Mouse (Mus musculus) lung, adult 18-20 months (tissue): ENCODE measurements around the gene Nde1.

ENCODE experiments used
- DNase-seq, 2 experiments: peaks; one replicate each; pipeline ENCODE4 v3.0.0; 2022; ENCODE audit warnings: mixed read lengths in 2 of 2

Gene Nde1

GRCm38 (mm10) chr16:14163731-14164130 lies 656 bp downstream of the Nde1 start:
- DNase-seq = no peak

- no peak for DNase-seq
Measured at GRCm38 (mm10) chr16:14166490-14166889, 3.4 kb downstream of the Nde1 start.

- DNase-seq = no peak
Measured at GRCm38 (mm10) chr16:14169706-14170105, 6.6 kb downstream of the Nde1 start.

- DNase-seq = no peak
Measured at GRCm38 (mm10) chr16:14178041-14178440, 15.0 kb downstream of the Nde1 start.

- peak in 1 of 2 experiments; percentile 42 for DNase-seq
Measured at GRCm38 (mm10) chr16:14180163-14180733, 17.2 kb downstream of the Nde1 start.

GRCm38 (mm10) chr16:14182360-14182759 lies 19.3 kb downstream of the Nde1 start:
- DNase-seq = no peak

- no peak for DNase-seq
Measured at GRCm38 (mm10) chr16:14183856-14184255, 20.8 kb downstream of the Nde1 start.

- no peak for DNase-seq
Measured at GRCm38 (mm10) chr16:14185516-14185915, 22.4 kb downstream of the Nde1 start.

- DNase-seq = peak; percentile 42 to 55
Measured at GRCm38 (mm10) chr16:14194164-14194950, 31.3 kb downstream of the Nde1 start.

GRCm38 (mm10) chr16:14195427-14195826 lies 32.4 kb downstream of the Nde1 start:
- DNase-seq = peak; percentile 50 to 56

- DNase-seq = no peak
Measured at GRCm38 (mm10) chr16:14198798-14199197, 35.7 kb downstream of the Nde1 start.

GRCm38 (mm10) chr16:14215156-14215555 lies 52.1 kb downstream of the Nde1 start:
- DNase-seq = no peak

- peak; percentile 68 to 76 for DNase-seq
Measured at GRCm38 (mm10) chr16:14237100-14237723, 74.1 kb downstream of the Nde1 start.

GRCm38 (mm10) chr16:14242059-14242458 lies 79.0 kb downstream of the Nde1 start:
- DNase-seq = no peak
